Mouse (Mus musculus): ENCODE data around the gene Nfe2. TPM values are rescaled to one million over a fixed set of nuclear protein-coding genes. Genes with fewer than 3 reads are reported as not detected.
"Not testable (repeated sequence)": the region's sequence is repeated elsewhere in the genome, so short reads cannot be mapped to it uniquely, and the experiment has no call there.

Nfe2 gene
- polyA plus RNA-seq, 1 experiment: 8.9 TPM

DNA sequence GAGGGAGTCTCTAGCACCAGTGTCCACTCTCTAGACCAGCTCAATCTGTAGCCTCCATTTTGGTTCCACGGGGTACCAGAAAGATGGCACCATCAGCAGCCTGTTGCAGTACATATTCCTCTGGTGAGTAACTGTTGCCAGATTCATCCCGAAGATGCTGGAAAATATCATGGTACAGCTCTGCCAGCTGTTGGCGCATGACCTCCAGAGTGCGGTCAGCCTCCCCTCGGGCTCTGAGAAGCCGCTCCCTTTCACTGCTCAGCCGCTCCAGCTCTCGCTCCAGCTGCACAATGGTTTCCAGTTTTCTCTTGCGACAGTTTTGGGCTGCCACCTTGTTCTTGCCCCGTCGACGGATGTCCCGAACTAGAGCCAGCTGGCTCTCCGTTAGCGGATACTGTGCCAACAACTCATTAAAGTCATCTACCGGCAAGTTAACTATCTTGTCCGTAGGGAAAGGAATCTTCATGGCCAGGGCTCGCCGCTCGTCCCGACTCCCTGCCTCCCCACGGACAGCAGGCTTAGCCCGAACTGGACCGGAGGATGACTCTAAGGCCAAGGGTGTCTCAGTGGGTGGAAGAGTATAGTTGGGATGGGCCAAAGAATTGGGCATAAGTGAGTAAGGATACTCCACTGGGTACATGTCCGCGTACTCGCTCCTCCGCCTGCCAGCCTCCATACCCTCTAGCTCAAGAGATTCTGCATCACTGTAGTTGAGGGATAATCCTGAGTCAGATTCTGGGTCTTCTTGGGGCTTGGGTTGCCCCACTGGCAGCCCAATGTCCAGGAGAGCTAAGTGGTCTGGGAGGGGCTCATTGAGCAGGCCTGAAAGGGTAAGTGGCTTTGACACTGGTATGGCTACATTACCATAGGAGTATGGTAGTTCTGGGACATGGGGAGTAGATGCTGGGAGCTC, 9.5 kb downstream of the Nfe2 start:
- Histone ChIP-seq H3K4me1 (ENCODE audit: control insufficient read depth, insufficient read depth, low read length) (no peaks in the 10 kb centered on the region; the same call in 1 of the 2 replicates), H3K27ac (ENCODE audit: control insufficient read depth, insufficient read depth, low read depth, low read length) (no peak overlapping the region), H3K27me3 (ENCODE audit: control insufficient read depth, insufficient read depth, low read length) (no peaks in the 10 kb centered on the region), H3K36me3 (ENCODE audit: control insufficient read depth, insufficient read depth, low read length) (peaks cover 1% of the 10 kb centered on the region), H3K4me3 (ENCODE audit: control insufficient read depth, low read depth, low read length) (no peak overlapping the region)
- TF ChIP-seq CTCF (IDR thresholded peaks at IDR 0.05; ENCODE audit: control insufficient read depth, insufficient read depth, insufficient replicate concordance, low read depth, low read length): no peak
- TF ChIP-seq POLR2A (IDR thresholded peaks at IDR 0.05; ENCODE audit: control insufficient read depth, low read depth, low read length): no peak

- TF ChIP-seq POLR2A (IDR thresholded peaks at IDR 0.05; ENCODE audit: control insufficient read depth, low read depth, low read length) (no peak), CTCF (IDR thresholded peaks at IDR 0.05; ENCODE audit: control insufficient read depth, insufficient read depth, insufficient replicate concordance, low read depth, low read length) (no peak)
- no peak overlapping the region for H3K27ac ChIP-seq (ENCODE audit: control insufficient read depth, insufficient read depth, low read depth, low read length)
- H3K27me3 ChIP-seq (ENCODE audit: control insufficient read depth, insufficient read depth, low read length): no peaks in the 10 kb centered on the region
- H3K4me3 ChIP-seq (ENCODE audit: control insufficient read depth, low read depth, low read length): no peak overlapping the region
- H3K4me1 ChIP-seq (ENCODE audit: control insufficient read depth, insufficient read depth, low read length): no peaks in the 10 kb centered on the region; the same call in 1 of the 2 replicates
- peaks cover 3% of the 10 kb centered on the region for H3K36me3 ChIP-seq (ENCODE audit: control insufficient read depth, insufficient read depth, low read length)
Measured at GRCm38 (mm10) chr15:103247782-103248400, 10.3 kb downstream of the Nfe2 start.

- no peak overlapping the region for H3K27ac ChIP-seq (ENCODE audit: control insufficient read depth, insufficient read depth, low read depth, low read length)
- peaks cover 3% of the 10 kb centered on the region for H3K36me3 ChIP-seq (ENCODE audit: control insufficient read depth, insufficient read depth, low read length)
- H3K27me3 ChIP-seq (ENCODE audit: control insufficient read depth, insufficient read depth, low read length): no peaks in the 10 kb centered on the region
- TF ChIP-seq POLR2A (IDR thresholded peaks at IDR 0.05; ENCODE audit: control insufficient read depth, low read depth, low read length) (no peak), CTCF (IDR thresholded peaks at IDR 0.05; ENCODE audit: control insufficient read depth, insufficient read depth, insufficient replicate concordance, low read depth, low read length) (no peak)
- H3K4me3 ChIP-seq (ENCODE audit: control insufficient read depth, low read depth, low read length): no peak overlapping the region
- H3K4me1 ChIP-seq (ENCODE audit: control insufficient read depth, insufficient read depth, low read length): no peaks in the 10 kb centered on the region; the same call in 1 of the 2 replicates
Measured at GRCm38 (mm10) chr15:103247078-103247781, 11.0 kb downstream of the Nfe2 start.

DNA sequence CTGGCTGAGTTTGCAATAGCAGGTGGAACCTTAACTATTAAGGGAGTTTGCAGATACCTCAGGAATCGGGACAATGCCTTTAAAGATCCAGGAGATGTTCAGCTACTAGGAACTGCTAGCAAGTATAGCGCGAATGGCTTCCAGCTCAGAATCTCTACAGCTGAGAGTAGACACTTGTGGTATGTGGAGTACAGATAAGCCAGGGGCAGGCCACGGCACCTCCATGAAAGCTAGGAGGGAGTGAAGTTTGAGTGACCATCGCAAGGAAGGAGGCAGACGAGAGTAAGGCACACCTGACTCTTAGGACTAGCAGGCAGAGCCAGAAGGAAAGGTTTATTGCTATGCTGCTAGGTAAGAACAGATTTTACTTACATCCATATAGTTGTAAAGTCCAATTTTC, 12.6 kb downstream of the Nfe2 start:
- Histone ChIP-seq H3K27me3 (ENCODE audit: control insufficient read depth, insufficient read depth, low read length) (no peaks in the 10 kb centered on the region), H3K4me1 (ENCODE audit: control insufficient read depth, insufficient read depth, low read length) (no peaks in the 10 kb centered on the region; the same call in 1 of the 2 replicates), H3K27ac (ENCODE audit: control insufficient read depth, insufficient read depth, low read depth, low read length) (no peak overlapping the region), H3K36me3 (ENCODE audit: control insufficient read depth, insufficient read depth, low read length) (peaks cover 3% of the 10 kb centered on the region), H3K4me3 (ENCODE audit: control insufficient read depth, low read depth, low read length) (no peak overlapping the region)
- TF ChIP-seq POLR2A (IDR thresholded peaks at IDR 0.05; ENCODE audit: control insufficient read depth, low read depth, low read length): no peak
- no peak for TF ChIP-seq CTCF (IDR thresholded peaks at IDR 0.05; ENCODE audit: control insufficient read depth, insufficient read depth, insufficient replicate concordance, low read depth, low read length)

GRCm38 (mm10) chr15:103242885-103243284, 15.3 kb downstream of the Nfe2 start:
- Histone ChIP-seq H3K27ac (ENCODE audit: control insufficient read depth, insufficient read depth, low read depth, low read length) (no peak overlapping the region), H3K4me3 (ENCODE audit: control insufficient read depth, low read depth, low read length) (peak overlapping the region; percentile 44), H3K4me1 (ENCODE audit: control insufficient read depth, insufficient read depth, low read length) (no peaks in the 10 kb centered on the region), H3K27me3 (ENCODE audit: control insufficient read depth, insufficient read depth, low read length) (no peaks in the 10 kb centered on the region), H3K36me3 (ENCODE audit: control insufficient read depth, insufficient read depth, low read length) (peaks cover 3% of the 10 kb centered on the region)
- TF ChIP-seq CTCF (IDR thresholded peaks at IDR 0.05; ENCODE audit: control insufficient read depth, insufficient read depth, insufficient replicate concordance, low read depth, low read length) (no peak), POLR2A (IDR thresholded peaks at IDR 0.05; ENCODE audit: control insufficient read depth, low read depth, low read length) (no peak)

DNA sequence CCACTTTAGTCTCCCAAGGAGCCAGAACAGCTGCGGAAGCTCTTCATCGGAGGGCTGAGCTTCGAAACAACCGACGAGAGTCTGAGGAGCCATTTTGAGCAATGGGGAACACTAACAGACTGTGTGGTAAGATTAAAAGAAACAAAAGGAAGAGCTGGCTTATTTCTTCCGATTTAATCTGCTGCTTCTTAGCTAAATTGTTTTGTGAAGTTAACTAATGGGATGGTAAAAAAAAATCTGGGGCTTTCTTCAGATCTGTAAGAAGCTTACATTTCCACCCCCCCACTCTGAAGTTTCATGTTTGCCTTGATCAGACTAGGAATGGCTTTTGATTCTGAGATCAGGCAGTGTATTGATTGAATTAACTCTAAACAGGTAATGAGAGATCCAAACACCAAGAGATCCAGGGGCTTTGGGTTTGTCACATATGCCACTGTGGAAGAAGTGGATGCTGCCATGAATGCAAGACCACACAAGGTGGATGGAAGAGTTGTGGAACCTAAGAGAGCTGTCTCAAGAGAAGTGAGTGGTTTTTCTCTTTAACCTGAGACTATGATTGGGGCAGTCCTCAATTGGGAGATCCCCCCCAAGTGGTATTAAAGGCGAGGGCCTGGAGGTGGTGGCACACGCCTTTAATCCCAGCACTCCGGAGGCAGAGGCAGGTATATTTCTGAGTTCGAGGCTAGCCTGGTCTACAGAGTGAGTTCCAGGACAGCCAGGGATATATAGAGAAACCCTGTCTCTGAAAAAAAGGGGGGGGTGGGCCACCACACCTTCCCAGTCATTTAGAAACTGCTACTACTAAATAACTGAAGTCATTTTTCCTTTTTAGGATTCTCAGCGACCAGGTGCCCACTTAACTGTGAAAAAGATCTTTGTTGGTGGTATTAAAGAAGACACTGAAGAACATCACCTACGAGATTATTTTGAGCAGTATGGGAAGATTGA, 16.9 kb downstream of the Nfe2 start:
- H3K27ac ChIP-seq (ENCODE audit: control insufficient read depth, insufficient read depth, low read depth, low read length): peak overlapping the region; percentile 99
- H3K36me3 ChIP-seq (ENCODE audit: control insufficient read depth, insufficient read depth, low read length); H3K27me3 ChIP-seq (ENCODE audit: control insufficient read depth, insufficient read depth, low read length); H3K4me1 ChIP-seq (ENCODE audit: control insufficient read depth, insufficient read depth, low read length): not testable (repeated sequence)
- peak overlapping the region; percentile 99 for H3K4me3 ChIP-seq (ENCODE audit: control insufficient read depth, low read depth, low read length)

Data from testis, adult 2 months (tissue).